Mouse (Mus musculus) macrophage (primary cell): ENCODE data around the gene H2afv. TPM values are rescaled to one million over a fixed set of nuclear protein-coding genes. Genes with fewer than 3 reads are reported as not detected.
A peak's percentile ranks its signal among the peaks of the same experiment; 100 is the strongest.
"Not testable (repeated sequence)": the region's sequence is repeated elsewhere in the genome, so short reads cannot be mapped to it uniquely, and the experiment has no call there.

Experiments used
- H3K27ac ChIP-seq: fragments of 350-480 bp; formaldehyde crosslinking; 2 replicates; pipeline ENCODE4 v1.9.0; 2021
- H3K36me3 ChIP-seq: fragments of 350-480 bp; formaldehyde crosslinking; 2 replicates; pipeline ENCODE4 v1.9.0; 2021; ENCODE audit errors: inconsistent target
- H3K4me3 ChIP-seq: fragments of 350-480 bp; formaldehyde crosslinking; 2 replicates; pipeline ENCODE4 v1.9.0; 2021; ENCODE audit errors: inconsistent target
- H3K79me2 ChIP-seq: fragments of 350-480 bp; formaldehyde crosslinking; 2 replicates; pipeline ENCODE4 v1.9.0; 2021; ENCODE audit errors: inconsistent target
- WGBS: methylation state at CpG from one replicate; pipeline ENCODE4 v1.1.7; 2026; ENCODE audit warnings: inconsistent platforms; ENCODE audit not compliant: missing documents; 5-methylcytosine and 5-hydroxymethylcytosine counted together
- polyA plus RNA-seq: library from polyadenylated mRNA; stranded (reverse); fragments of 250-400 nt; gene quantifications from 3 replicates; pipeline ENCODE4 v1.2.4, GENCODE M21; 2018; ENCODE audit warnings: inconsistent platforms

H2afv gene
- polyA plus RNA-seq, 1 experiment from 2014 or later, result 22.4 TPM

DNA sequence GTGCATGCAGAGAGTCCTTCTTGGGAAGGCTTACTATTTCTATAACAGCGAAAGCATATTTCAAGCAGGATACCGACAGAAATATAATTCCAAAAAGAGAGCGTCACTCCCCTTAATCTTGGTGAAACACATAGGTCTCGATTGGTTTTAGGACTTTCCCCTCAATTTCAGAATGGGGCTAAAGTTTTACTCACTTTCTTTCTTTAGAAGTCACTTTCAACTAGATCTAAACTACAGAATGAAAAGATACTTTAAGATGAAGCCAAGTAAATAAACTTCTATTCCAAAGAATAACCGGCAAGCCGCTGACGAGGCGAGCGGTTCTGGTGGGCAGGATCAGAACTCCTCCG, 541 bp downstream of the H2afv start:
- H3K4me3 ChIP-seq, result peak overlapping the region; percentile 73
- peaks cover 51% of the 10 kb centered on the region for H3K79me2 ChIP-seq
- peak overlapping the region; percentile 57 for H3K27ac ChIP-seq
- no peaks in the 10 kb centered on the region for H3K36me3 ChIP-seq
- WGBS, result 0% methylated on average over 10 of the region's 10 CpGs

DNA sequence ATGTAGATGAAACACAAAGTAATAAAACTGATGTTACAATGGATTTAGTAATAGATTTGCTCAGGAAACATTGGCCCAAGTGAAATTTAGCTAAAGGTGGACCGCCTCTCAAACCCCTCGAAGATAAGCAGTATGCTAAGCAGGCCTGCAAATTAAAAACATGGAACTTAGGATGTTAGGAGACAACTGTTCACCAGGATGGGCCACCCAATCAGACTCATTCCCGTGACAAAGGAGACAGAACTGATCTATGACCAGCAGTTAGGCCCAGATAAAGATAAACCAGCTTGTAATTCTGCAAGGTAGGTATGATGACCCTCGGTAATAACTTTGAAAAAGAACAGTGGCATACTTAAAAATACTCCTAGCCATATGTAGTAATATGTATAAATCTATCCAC, 1.1 kb downstream of the H2afv start:
- Histone ChIP-seq H3K36me3 (no peaks in the 10 kb centered on the region), H3K27ac (peak overlapping the region; percentile 57), H3K4me3 (peak overlapping the region; percentile 73), H3K79me2 (peaks cover 57% of the 10 kb centered on the region)
- 51% methylated on average over 4 of the region's 4 CpGs for WGBS

DNA sequence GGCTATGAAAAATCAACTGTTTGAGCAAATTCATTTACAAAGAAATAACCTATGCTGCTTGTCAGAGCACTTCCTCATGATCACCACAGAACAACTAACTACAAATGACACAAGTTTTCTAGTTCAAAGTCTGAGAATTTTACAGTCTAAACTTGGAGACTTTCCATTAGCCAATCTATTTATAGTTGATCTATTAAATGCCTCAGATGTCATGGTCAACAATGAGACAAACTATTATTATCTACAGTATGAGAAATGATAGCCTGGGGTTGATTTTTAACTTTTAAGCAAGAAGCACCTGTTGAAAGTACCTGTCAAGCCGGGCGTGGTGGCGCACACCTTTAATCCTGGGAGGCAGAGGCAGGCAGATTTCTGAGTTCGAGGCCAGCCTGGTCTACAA, 1.7 kb downstream of the H2afv start:
- no peak overlapping the region for H3K4me3 ChIP-seq
- H3K27ac ChIP-seq, result no peak overlapping the region
- H3K36me3 ChIP-seq, result no peaks in the 10 kb centered on the region
- H3K79me2 ChIP-seq, result peaks cover 58% of the 10 kb centered on the region
- WGBS, result 100% methylated on average over 2 of the region's 4 CpGs

DNA sequence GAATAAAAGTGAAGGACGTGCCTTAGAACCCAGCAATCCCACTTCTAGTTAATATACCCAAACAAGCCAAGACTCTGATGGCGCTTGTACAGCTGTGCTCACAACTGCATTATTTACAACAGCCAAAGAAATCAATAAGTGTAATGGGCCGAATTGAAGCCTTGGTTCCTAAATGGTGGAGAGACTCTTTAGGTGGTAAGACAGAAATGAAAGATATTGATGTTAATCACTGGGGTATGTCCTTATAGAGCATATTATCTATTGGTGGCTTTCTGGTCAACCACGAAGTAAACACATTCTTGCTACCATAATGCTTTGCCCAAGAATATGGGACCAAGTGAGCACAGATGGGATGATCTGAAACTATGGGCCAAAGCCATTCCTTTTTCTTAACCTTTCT, 4.1 kb downstream of the H2afv start:
- WGBS, result 96% methylated on average over 3 of the region's 4 CpGs
- Histone ChIP-seq H3K79me2 (peaks cover 58% of the 10 kb centered on the region), H3K36me3 (no peaks in the 10 kb centered on the region), H3K27ac (no peak overlapping the region), H3K4me3 (no peak overlapping the region)

DNA sequence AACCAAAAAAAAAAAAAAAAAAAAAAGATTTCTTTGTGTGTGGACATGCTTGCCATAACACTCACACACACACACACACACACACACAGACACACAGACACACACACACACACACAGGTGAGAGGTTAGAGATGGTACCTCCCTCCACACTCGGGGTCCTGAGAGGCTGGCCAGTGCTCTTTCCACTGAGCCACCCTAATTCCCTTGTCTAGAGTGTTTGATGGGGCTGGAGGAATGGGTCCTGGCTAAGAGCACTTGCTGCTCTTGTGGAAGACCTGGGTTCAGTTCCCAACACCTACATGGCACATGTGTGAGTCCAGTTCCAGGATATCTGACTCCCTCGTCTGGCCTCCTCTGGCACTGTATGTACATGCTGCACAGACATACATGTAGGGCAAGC, 6.6 kb downstream of the H2afv start:
- peaks cover 10% of the 10 kb centered on the region; the same call in 1 of the 2 replicates for H3K36me3 ChIP-seq
- H3K27ac ChIP-seq, result no peak overlapping the region
- 100% methylated on average over 1 of the region's 2 CpGs for WGBS
- H3K4me3 ChIP-seq, result no peak overlapping the region
- H3K79me2 ChIP-seq, result peaks cover 47% of the 10 kb centered on the region

DNA sequence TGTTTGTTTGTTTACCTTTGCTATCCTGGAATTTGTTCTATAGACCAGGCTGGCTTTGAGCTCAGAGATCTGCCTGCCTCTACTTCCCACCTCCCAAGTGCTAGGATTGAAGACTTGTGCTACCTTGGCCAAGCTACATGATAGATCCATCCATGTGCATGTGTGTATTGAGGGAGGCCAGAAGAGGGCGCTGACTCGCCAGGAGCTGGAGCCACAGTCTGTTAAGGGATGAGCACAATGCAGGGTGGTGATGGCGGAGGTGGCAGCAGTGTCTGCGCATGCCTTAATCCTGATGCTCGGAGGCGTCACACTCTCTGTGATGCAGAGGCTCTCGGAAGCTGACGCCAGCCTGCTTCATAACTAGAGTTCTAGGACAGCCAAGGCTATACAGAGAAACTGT, 7.8 kb downstream of the H2afv start:
- Histone ChIP-seq H3K4me3 (no peak overlapping the region), H3K27ac (no peak overlapping the region), H3K36me3 (peaks cover 10% of the 10 kb centered on the region; the same call in 1 of the 2 replicates), H3K79me2 (peaks cover 35% of the 10 kb centered on the region)
- 89% methylated on average over 7 of the region's 8 CpGs for WGBS

DNA sequence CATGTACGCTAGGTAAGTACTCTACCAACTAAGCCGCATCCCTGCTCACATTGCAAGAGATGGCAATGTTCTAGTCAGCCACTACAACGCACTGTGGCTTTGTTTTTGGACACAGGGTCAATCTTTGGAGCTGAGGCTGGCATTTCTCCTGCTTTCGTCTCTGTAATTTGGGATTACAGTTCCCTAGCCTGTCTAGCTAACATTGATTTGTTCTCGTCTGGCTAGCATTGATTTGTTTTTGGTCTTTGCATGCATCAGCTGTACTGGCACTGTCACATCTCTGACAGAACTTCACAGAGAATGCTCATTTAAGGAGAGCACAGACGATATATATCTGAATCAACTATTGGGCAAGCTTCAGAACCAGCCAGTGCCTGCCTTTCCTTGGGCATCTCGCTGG, 14.1 kb downstream of the H2afv start:
- peaks cover 39% of the 10 kb centered on the region for H3K36me3 ChIP-seq
- 95% methylated on average over 7 of the region's 7 CpGs for WGBS
- H3K79me2 ChIP-seq, result no peaks in the 10 kb centered on the region
- H3K4me3 ChIP-seq, result no peak overlapping the region
- no peak overlapping the region for H3K27ac ChIP-seq

DNA sequence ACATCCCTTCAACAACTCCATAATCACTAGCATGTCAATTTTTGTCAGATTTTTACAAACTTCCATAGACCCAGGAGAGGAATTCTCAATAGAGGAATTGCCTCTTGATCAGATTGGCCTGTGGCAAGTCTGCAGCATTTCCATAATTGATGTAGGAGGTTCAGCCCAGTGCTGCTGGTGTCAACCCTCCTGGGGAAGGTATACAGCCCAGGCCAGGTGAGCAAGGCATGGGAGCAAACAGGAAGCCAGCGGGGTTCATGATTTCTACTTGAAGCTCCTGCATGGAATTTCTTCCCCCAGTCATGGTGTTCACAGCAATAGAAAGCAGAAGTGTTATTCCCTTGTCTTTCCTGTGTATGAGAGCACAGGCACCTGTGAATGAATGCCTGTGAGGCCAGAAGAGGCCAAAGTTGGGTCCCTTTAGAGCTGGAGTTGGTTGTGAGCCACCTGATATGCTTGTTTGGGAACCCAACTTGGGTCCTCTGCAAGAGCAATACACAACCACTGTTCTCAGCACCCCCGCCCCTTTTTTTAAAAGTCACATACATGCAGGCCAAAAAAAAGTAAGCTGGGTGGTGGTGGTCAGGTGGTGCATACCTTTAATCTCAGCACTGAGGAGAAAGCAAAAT, 23.4 kb downstream of the H2afv start:
- Histone ChIP-seq H3K4me3 (no peak overlapping the region), H3K79me2 (peaks cover 28% of the 10 kb centered on the region), H3K27ac (no peak overlapping the region), H3K36me3 (peaks cover 17% of the 10 kb centered on the region; the same call in 1 of the 2 replicates)
- WGBS, result 78% methylated on average over 2 of the region's 2 CpGs

DNA sequence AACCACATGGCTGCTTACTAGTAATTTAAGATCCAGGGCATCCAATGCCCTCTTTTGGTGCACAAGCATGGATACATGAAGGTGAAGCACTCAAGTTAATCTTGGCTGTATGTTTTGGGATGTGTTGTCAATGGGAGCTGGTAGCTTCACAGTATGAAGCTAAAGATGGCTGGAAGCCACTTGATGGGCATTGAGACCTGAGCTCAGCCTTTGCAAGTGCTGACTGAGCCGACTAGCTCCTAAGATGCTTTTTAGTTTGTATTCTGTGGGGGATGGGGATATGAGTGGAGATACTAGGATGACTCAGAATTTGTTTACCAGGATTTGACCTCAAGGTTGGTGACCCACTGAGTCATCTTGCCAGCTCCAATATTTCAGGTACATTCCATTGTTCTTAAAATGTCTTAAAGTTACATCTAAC, 23.9 kb downstream of the H2afv start:
- Histone ChIP-seq H3K36me3 (peaks cover 17% of the 10 kb centered on the region; the same call in 1 of the 2 replicates), H3K27ac (no peak overlapping the region), H3K79me2 (peaks cover 28% of the 10 kb centered on the region), H3K4me3 (no peak overlapping the region)
- WGBS, result 67% methylated on average over 1 of the region's 1 CpGs

DNA sequence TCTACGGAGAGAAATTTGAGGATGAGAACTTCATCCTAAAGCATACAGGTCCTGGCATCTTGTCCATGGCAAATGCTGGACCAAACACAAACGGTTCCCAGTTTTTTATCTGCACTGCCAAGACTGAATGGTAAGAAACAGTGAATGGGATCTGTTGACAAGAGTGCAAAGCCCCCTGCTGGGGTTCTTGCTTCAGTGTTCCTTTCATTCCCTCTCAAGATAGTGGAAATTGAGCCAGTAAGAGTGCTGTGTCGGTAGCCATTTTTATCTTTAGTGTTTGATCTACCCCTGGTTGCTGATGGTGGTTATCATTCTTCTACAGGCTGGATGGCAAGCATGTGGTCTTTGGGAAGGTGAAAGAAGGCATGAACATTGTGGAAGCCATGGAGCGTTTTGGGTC, 25.1 kb downstream of the H2afv start:
- H3K36me3 ChIP-seq, result peaks cover 17% of the 10 kb centered on the region; the same call in 1 of the 2 replicates
- H3K4me3 ChIP-seq, H3K27ac ChIP-seq: not testable (repeated sequence)
- peaks cover 28% of the 10 kb centered on the region for H3K79me2 ChIP-seq
- 66% methylated on average over 2 of the region's 4 CpGs for WGBS

DNA sequence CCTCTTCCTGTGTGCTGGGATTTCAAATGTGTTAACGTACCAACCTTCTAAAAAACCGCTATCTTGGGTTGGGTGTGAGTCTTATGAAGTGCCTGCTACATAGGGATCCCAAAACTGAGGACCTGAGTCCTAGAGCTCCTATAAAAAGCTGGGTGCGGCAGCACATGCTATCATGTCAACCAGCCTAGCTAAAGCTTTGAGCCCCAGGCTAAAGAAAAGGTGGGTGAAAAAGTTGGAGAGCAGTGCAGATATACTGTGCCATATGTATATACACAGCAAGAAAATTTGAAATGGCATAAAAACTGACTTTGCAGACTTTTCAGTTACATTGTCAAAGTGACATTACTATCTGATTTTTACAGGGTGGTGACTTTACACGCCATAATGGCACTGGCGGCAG, 25.5 kb downstream of the H2afv start:
- Histone ChIP-seq H3K36me3 (peaks cover 17% of the 10 kb centered on the region; the same call in 1 of the 2 replicates), H3K79me2 (peaks cover 28% of the 10 kb centered on the region), H3K4me3 (no peak overlapping the region), H3K27ac (no peak overlapping the region)
- 91% methylated on average over 5 of the region's 5 CpGs for WGBS

DNA sequence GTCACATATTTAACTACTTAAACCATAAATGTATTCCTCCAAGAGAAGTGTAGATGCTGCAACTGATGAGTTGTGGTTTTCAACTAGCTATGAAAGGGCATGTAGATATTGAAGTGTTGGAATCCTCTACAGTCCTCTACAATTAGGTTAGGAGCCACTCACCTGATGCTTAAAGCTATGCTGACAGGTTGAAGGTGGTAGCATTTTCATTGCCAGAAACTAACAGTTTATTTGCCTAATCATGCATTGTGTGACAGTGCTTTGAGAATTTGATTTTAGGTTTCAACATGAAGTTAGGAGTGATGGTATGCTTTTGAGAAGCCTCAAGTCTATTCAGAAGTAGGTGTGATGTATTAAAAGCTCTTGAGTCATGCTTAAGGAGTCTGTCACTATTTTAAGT, 26.8 kb downstream of the H2afv start:
- Histone ChIP-seq H3K27ac (peak overlapping the region; percentile 94), H3K36me3 (peaks cover 17% of the 10 kb centered on the region; the same call in 1 of the 2 replicates), H3K79me2 (peaks cover 28% of the 10 kb centered on the region), H3K4me3 (peak overlapping the region; percentile 75)

DNA sequence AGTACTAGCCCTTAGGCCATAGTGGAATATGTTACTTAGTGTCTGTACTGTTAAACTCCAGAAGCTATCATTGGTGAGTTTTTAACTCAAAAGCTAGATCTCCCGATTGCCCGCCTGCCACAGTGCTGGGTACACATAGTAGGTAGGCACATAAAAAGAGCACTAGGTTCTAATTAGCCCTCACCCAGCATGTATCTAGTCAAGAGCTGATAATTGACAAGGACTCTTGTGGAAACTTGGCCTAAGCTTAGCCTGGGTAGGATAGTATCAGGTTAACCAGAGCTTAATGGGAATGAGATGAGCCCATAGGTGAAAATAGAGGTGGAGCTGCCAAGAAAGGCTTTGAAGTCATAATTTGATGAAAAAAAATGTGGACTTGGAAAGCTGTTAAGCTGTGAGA, 27.2 kb downstream of the H2afv start:
- H3K4me3 ChIP-seq, result peak overlapping the region; percentile 75
- H3K36me3 ChIP-seq, result peaks cover 17% of the 10 kb centered on the region; the same call in 1 of the 2 replicates
- 12% methylated on average over 2 of the region's 2 CpGs for WGBS
- peaks cover 28% of the 10 kb centered on the region for H3K79me2 ChIP-seq
- H3K27ac ChIP-seq, result peak overlapping the region; percentile 94

DNA sequence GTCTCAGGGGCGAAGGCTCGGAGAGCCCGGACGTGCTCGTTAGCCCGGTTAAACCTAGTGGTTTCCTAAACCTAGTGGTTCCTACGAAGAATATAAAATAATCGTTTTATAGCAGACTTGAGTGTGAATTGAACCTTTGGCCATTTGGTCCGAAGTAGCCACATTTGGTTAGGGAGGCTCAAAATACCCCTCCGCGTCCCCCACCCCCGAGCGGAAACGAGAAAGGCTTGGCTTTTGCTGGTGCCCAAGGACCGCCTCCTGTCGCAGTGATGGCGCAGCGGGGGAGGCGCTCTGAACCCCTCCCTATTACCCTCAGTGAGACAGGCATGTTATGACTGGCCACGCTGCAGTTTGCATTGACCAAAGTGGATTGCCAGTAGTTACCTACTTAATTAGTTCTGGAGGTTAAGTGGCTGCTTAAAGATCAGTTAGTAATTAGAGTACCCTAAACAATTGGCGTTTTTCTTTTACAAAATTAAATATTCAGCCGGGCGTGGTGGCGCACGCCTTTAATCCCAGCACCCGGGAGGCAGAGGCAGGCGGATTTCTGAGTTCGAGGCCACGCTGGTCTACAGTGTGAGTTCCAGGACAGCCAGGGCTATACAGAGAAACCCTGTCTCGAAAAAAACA, 27.7 kb downstream of the H2afv start:
- Histone ChIP-seq H3K4me3 (peak overlapping the region; percentile 75), H3K27ac (peak overlapping the region; percentile 94), H3K79me2 (peaks cover 28% of the 10 kb centered on the region), H3K36me3 (peaks cover 17% of the 10 kb centered on the region; the same call in 1 of the 2 replicates)
- WGBS, result 1% methylated on average over 30 of the region's 30 CpGs

DNA sequence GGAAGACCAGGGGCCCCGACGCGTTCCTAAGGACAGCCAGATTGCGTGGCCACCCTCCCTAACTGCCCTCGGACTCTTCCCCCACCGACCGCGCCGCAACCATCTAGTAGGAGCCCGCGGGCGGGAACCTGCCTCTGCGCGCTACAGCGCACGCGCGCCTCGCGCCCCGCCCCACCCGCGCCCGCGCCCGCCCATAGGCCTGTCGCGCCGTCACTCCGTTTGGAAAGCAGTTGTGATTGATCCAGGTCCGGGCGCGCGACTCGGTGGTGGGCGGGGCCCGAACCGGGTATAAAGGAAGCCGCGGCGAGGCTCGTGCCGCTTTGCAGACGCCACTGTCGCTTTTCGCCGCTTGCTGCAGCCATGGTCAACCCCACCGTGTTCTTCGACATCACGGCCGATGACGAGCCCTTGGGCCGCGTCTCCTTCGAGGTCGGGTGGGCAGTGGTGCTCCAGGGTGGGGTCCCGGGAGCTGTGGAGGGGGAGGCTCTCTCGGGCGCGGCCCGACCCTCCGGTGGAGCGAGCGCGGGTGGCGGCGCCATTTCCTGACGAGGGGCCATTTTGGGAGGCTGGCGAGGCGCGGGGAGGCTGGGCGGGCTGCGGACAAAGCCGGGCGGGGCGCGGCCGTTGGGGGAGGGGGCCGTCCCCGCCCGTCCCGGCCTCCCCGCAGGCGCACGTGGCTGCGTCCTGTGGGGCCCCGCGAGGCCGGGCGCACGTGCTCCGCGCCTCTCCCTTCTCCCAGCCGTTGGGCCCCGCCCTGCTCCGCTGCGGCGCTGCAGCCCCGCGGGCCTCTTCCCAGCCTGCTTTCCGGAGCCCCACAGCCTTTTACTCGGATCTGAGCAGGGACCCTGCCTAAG, 28.5 kb downstream of the H2afv start:
- Histone ChIP-seq H3K4me3 (peak overlapping the region; percentile 75), H3K36me3 (peaks cover 17% of the 10 kb centered on the region; the same call in 1 of the 2 replicates), H3K27ac (peak overlapping the region; percentile 94), H3K79me2 (peaks cover 28% of the 10 kb centered on the region)
- under 1% methylated on average over 95 of the region's 102 CpGs for WGBS
